Mouse (Mus musculus) embryonic fibroblast, embryonic 13.5 days (primary cell): ENCODE data around the gene Hyal5.

Experiments
- CTCF ChIP-seq: IDR thresholded peaks from 2 replicates; pipeline ENCODE4 v1.5.1; 2011; ENCODE audit warnings: mild to moderate bottlenecking, control low read depth, low read length, moderate library complexity, borderline replicate concordance; ENCODE audit not compliant: insufficient read depth
- POLR2A ChIP-seq: IDR thresholded peaks from 2 replicates; pipeline ENCODE4 v1.6.1; 2011; ENCODE audit warnings: low read depth, mild to moderate bottlenecking, control low read depth, low read length, moderate library complexity

- TF ChIP-seq CTCF, result no peak
- no peak for TF ChIP-seq POLR2A
These were observed at the start of gene Hyal5 for GRCm38 (mm10) chr6:24857697-24858096.
